Mouse (Mus musculus): ENCODE data around the gene Peak1.

- TF ChIP-seq GATA1 (IDR thresholded peaks at IDR 0.05; ENCODE audit: low read length): no peak
- TF ChIP-seq TAL1 (IDR thresholded peaks at IDR 0.05; ENCODE audit: low read length): no peak
Observed at GRCm38 (mm10) chr9:56218860-56219259, 199.0 kb downstream of the Peak1 start.

Measured in erythroblast, embryonic 14.5 days (primary cell).